Mouse (Mus musculus): ENCODE data around the gene Gm21976.

Gm21976 gene

DNA sequence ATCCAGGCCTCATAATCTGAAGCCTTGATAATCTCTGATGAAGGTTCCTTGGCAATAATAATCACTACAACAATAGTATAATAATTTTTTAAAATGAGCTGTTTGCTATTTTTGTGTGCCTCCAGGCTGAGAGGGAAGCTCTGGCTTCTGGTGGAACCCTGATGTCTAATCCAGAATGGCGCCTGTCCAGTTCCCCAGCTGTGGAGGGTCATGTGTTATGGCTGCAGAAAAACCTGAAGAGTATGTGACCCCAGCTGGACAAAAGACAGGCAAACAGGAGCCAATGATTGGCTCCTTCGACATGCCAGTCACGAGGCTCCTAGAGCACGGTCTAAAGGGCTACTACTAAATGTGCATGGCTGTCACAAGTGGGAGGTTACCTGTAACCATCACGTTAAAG is 60.8 kb downstream of the Gm21976 start:
- in situ Hi-C loops (cut with MboI; ENCODE audit: low pct_unique_long_range_greater_than_20kb in 1 of 2, low sequenced_read_pairs in 2 of 2, unreplicated experiment in 1 of 2) = no loop called here

DNA sequence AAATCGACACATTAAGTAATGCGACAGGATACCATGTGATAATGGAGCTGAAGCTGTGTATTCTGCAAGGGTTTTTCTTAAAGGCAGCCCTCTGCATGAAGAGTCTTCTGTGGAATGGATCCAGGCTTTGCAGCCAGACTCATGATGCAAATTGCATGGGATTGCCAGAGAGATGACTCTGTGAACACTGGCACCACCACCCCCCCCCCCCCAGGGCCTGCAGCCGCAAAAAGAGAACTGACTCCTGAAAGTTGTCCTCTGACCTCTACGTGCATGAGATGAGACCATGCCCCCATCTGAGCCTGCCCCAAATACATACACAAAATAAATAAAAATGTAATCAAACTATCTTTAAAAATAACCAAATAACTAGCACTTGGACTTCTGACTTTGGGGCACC is 69.8 kb downstream of the Gm21976 start:
- in situ Hi-C loops (cut with MboI; ENCODE audit: low pct_unique_long_range_greater_than_20kb in 1 of 2, low sequenced_read_pairs in 2 of 2, unreplicated experiment in 1 of 2) = no loop called here

DNA sequence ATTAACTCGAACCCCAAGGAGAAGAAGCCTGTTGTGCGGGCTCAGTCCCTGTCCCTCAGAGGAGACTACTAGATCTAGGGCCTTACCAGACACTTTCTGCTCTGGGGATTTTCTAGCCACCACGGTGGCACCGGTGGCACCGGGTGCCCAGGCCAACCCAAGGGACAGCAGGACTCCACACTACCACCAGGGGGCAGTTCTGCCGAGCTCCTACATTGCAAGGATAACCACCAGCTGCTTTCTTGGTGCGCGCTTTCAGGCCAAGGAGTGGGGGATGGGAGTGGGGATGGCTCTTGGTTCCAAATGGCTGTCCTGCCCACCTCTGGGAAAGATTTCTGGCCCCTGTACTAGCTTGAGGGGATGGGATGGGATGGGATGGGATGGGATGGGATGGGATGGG is 71.8 kb downstream of the Gm21976 start:
- in situ Hi-C loops (cut with MboI; ENCODE audit: low pct_unique_long_range_greater_than_20kb in 1 of 2, low sequenced_read_pairs in 2 of 2, unreplicated experiment in 1 of 2) = no loop called here

DNA sequence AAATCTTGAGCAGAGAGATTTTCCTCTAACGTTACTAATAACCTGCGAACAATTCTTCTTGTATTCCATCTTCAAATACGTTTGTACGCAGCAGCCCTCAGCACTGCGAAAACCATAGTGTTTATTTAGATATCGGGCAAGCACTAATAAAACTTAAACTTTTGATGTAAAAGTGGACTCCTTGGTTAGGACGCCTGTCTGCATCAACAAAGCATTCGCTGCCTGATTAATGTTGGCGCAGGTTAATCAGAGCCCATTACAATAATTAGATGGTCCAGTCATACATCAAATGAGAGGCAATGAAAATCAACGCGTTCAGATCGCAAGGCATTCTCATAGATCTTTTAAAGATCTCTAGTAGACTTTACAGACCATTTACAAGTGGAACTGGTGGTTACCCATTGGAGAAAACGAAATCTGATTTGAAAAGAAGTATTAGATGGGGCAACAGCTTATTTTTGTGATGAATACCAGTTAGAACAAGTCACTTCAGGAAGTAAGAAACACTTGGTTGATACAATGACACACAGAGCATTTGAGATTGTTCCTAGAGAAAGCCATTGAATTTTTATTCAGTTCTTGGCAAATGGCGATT is 72.8 kb downstream of the Gm21976 start:
- in situ Hi-C loops (cut with MboI; ENCODE audit: low pct_unique_long_range_greater_than_20kb in 1 of 2, low sequenced_read_pairs in 2 of 2, unreplicated experiment in 1 of 2) = no loop called here

GRCm38 (mm10) chr13:98353709-98354089 is 74.0 kb downstream of the Gm21976 start:
- in situ Hi-C loops (cut with MboI; ENCODE audit: low pct_unique_long_range_greater_than_20kb in 1 of 2, low sequenced_read_pairs in 2 of 2, unreplicated experiment in 1 of 2) = no loop called here

DNA sequence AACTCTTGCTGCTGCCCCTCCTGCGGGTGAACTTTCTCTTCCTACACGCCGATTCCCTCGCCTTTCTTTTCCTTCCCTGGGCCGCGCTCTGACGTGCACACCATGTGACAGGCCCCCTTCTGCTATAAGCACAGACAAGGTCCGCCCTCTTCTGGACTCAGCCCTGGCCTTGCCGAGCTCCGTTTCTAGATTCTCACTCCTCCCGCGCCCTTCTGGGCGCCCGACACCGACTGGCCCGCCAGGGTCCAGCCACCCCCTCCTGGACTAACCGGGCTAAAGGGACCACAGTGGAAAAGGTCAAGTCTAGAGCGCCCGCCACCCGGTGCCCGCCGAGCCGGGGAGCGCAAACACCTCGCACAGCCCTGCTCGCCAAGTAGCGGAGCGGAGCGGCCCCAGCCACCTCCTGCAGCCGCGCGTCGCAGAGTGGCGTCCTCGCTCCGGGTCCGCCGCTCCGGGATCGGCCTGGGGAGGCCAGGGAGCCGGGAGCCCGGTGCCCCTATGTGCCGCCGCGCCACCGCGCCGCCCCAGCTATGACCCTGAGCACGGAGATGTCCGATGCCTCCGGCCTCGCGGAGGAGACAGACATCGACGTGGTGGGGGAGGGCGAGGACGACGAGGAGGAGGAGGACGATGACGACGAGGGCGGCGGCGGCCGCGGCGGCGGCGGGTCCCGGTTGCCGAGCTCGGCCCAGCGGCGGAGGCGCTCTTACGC is 74.6 kb downstream of the Gm21976 start, which contains the start of gene Foxd1:
TSS of gene Foxd1 (plus strand) at position 153 of the 712 bp plus-strand sequence.
- in situ Hi-C loops (cut with MboI; ENCODE audit: low pct_unique_long_range_greater_than_20kb in 1 of 2, low sequenced_read_pairs in 2 of 2, unreplicated experiment in 1 of 2) = no loop called here

DNA sequence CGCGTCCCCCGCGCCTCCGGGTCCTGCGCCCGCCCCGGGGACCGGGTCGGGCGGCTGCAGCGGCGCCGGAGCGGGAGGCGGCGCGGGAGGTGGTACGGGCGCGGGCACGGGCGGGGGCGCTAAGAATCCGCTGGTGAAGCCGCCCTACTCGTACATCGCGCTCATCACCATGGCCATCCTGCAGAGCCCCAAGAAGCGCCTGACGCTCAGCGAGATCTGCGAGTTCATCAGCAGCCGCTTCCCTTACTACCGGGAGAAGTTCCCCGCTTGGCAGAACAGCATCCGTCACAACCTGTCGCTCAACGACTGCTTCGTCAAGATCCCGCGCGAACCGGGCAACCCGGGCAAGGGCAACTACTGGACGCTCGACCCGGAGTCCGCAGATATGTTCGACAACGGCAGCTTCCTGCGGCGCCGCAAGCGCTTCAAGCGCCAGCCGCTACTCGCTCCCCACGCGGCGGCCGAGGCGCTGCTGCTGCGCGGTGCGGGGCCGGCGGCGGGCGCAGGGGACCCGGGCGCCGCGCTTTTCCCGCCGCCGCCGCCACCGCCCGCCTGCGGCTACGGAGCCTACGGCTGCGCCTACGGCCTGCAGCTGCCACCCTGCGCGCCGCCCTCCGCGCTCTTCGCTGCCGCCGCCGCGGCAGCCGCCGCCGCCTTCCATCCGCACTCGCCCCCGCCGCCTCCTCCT is 75.3 kb downstream of the Gm21976 start:
- in situ Hi-C loops (cut with MboI; ENCODE audit: low pct_unique_long_range_greater_than_20kb in 1 of 2, low sequenced_read_pairs in 2 of 2, unreplicated experiment in 1 of 2) = no loop called here

GRCm38 (mm10) chr13:98355559-98356111 is 75.9 kb downstream of the Gm21976 start:
- in situ Hi-C loops (cut with MboI; ENCODE audit: low pct_unique_long_range_greater_than_20kb in 1 of 2, low sequenced_read_pairs in 2 of 2, unreplicated experiment in 1 of 2) = no loop called here

DNA sequence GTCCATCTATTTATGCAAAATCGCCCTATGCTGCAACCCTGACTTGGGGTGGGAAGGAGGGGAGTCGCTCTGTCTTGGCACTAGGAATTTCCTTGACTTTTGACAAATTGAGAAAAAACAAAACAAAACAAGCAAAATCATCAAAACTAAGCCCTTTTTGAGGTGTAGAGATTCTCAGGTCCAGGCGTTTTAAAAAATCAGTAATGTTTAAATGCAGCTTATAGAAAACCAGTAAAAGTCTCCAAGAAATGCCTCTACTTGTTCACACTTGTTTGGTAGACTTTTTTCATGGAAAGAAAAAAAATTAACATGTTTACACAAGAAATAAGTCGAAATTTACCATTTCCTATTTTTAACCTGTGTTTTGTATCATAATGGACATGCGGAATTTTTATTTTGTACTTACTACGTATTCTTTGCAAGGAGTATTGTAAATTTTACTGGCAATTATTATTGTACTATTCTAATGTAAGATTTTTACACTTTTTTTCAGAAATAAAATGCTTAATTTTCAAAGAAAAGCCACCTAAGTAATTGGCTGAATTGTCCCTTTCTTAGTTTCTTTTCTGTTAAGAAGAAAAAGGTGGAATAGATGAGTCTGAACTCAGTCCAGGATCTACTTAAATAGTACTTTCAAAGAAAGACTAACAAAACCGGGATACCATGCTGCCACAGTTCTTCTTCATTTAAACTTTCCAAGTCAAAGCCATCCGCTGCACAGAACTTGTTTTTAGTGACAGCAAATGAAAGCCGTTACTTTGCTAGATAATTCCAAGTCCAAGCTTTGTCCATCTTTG is 76.7 kb downstream of the Gm21976 start:
- in situ Hi-C loops (cut with MboI; ENCODE audit: low pct_unique_long_range_greater_than_20kb in 1 of 2, low sequenced_read_pairs in 2 of 2, unreplicated experiment in 1 of 2) = no loop called here

Measured in mouse embryonic stem cell (cell line).